Mouse (Mus musculus): ENCODE results near the gene Cd22.

GRCm38 (mm10) chr7:30824306-30824705 is 55.8 kb downstream of the Cd22 start:
- TF ChIP-seq CTCF (IDR thresholded peaks at IDR 0.05; ENCODE audit: low read depth, low read length) (no peak), TAL1 (conservative IDR thresholded peaks at IDR 0.05; ENCODE audit: low read depth, low read length) (no peak), GATA1 (IDR thresholded peaks at IDR 0.05; ENCODE audit: borderline replicate concordance, low read length) (no peak)
